Mouse (Mus musculus): ENCODE data around the gene Car10. TPM values are rescaled to one million over a fixed set of nuclear protein-coding genes. Genes with fewer than 3 reads are reported as not detected.

Car10 gene
- polyA plus RNA-seq, 1 experiment from 2014 or later: 10.6 TPM

DNA sequence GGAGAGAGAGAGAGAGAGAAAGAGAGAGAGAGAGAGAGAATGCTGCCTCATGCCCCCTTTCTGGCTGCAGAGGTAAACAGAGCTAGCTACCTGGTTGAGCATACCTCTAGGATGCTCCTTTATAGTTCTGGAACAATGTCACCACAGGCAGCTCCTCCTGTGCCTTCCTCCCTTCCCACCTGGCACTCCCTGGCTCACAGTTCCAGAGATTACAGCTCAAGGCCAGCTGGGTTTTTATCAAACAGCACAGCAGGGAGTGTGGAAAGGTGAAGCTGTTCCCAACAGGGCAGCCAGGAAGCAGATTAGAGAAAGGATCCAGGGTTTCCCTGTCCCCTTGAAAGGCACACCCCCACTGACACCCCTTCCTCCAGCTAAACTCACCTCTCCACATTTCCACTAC, 517.0 kb downstream of the Car10 start:
- no peak overlapping the region for H3K9ac ChIP-seq
- H3K27ac ChIP-seq: no peak overlapping the region
- no peaks in the 10 kb centered on the region for H3K36me3 ChIP-seq
- no peaks in the 10 kb centered on the region for H3K4me1 ChIP-seq
- no peak overlapping the region for H3K4me3 ChIP-seq
- no peak overlapping the region for H3K4me2 ChIP-seq (replicated peaks)
- H3K9me3 ChIP-seq (replicated peaks): no peaks in the 10 kb centered on the region
- no peaks in the 10 kb centered on the region for H3K27me3 ChIP-seq
- ATAC-seq (ENCODE audit: low FRiP score): no peak

DNA sequence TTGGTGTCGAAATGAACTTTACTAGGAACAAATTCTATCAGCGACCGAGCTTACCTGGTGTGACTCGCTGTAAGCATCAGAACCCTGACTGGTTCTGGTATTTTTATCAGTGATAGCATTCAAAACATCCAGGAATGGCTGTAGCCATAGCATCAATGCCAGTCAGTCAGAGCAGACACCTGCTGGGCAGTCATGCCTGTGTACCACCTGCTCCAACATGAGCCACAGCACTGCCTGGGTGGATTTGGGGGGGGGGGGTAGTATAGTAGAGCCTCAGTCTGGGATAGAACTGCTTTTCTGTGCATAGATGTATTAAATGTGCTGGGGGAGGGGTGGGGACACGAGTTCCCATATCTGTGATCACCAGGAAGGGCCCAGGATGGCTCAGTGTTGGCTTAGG, 525.8 kb downstream of the Car10 start:
- Histone ChIP-seq H3K4me2 (replicated peaks) (no peak overlapping the region), H3K9ac (no peak overlapping the region), H3K36me3 (no peaks in the 10 kb centered on the region), H3K9me3 (replicated peaks) (no peaks in the 10 kb centered on the region), H3K27ac (no peak overlapping the region), H3K4me1 (no peaks in the 10 kb centered on the region), H3K27me3 (no peaks in the 10 kb centered on the region), H3K4me3 (no peak overlapping the region)
- ATAC-seq (ENCODE audit: low FRiP score): no peak
- 85% methylated on average over 5 of the region's 5 CpGs for WGBS

- Histone ChIP-seq H3K27me3 (no peaks in the 10 kb centered on the region), H3K4me3 (no peak overlapping the region), H3K36me3 (no peaks in the 10 kb centered on the region), H3K9me3 (replicated peaks) (no peaks in the 10 kb centered on the region), H3K4me1 (peaks cover 5% of the 10 kb centered on the region; the same call in 1 of the 2 replicates), H3K27ac (no peak overlapping the region), H3K9ac (no peak overlapping the region), H3K4me2 (replicated peaks) (no peak overlapping the region)
- WGBS: 74% methylated on average over 3 of the region's 3 CpGs
- no peak for ATAC-seq (ENCODE audit: low FRiP score)
Observed at GRCm38 (mm10) chr11:93639410-93639809, 541.6 kb downstream of the Car10 start.

GRCm38 (mm10) chr11:93640954-93641353, 543.1 kb downstream of the Car10 start:
- Histone ChIP-seq H3K27me3 (no peaks in the 10 kb centered on the region), H3K9me3 (replicated peaks) (no peaks in the 10 kb centered on the region), H3K4me3 (no peak overlapping the region), H3K27ac (peak overlapping the region; percentile 5; the same call in 1 of the 2 replicates), H3K4me1 (peaks cover 5% of the 10 kb centered on the region; the same call in 1 of the 2 replicates), H3K4me2 (replicated peaks) (no peak overlapping the region), H3K36me3 (no peaks in the 10 kb centered on the region), H3K9ac (no peak overlapping the region)
- 56% methylated on average over 5 of the region's 5 CpGs for WGBS
- no peak for ATAC-seq (ENCODE audit: low FRiP score)

GRCm38 (mm10) chr11:93642331-93642730, 544.5 kb downstream of the Car10 start:
- 96% methylated on average over 1 of the region's 1 CpGs for WGBS
- no peak for ATAC-seq (ENCODE audit: low FRiP score)
- H3K4me2 ChIP-seq (replicated peaks): no peak overlapping the region

DNA sequence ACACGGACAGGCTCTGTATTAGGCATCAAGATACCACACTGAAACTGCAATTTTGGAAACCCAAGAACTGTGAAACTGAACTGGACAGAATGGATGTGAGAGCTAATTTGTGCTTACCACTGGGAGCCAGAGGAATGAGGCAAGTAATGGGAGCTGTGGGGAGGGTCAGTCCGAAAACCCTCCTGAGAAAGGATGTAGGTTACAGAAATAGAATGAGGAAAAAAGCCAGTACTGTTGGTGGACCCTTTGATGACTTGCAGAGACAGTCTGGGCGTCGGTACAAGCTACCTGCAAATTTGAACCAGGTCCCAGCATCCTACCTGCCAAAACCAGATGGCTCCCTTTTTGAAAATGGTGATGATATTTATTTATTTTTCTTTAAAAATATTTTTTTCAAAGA, 545.2 kb downstream of the Car10 start:
- H3K27me3 ChIP-seq: no peaks in the 10 kb centered on the region
- H3K36me3 ChIP-seq: no peaks in the 10 kb centered on the region
- H3K9ac ChIP-seq: no peak overlapping the region
- no peak overlapping the region for H3K4me2 ChIP-seq (replicated peaks)
- WGBS: 92% methylated on average over 4 of the region's 4 CpGs
- no peak for ATAC-seq (ENCODE audit: low FRiP score)
- H3K4me1 ChIP-seq: peaks cover 5% of the 10 kb centered on the region; the same call in 1 of the 2 replicates
- no peak overlapping the region for H3K4me3 ChIP-seq
- H3K9me3 ChIP-seq (replicated peaks): no peaks in the 10 kb centered on the region
- H3K27ac ChIP-seq: no peak overlapping the region

More at GRCm38 (mm10) chr11:93642331-93642730, 544.5 kb downstream of the Car10 start:
- no peaks in the 10 kb centered on the region for H3K9me3 ChIP-seq (replicated peaks)
- peaks cover 5% of the 10 kb centered on the region; the same call in 1 of the 2 replicates for H3K4me1 ChIP-seq
- H3K4me3 ChIP-seq: no peak overlapping the region
- no peak overlapping the region for H3K27ac ChIP-seq
- no peaks in the 10 kb centered on the region for H3K27me3 ChIP-seq
- H3K9ac ChIP-seq: no peak overlapping the region
- no peaks in the 10 kb centered on the region for H3K36me3 ChIP-seq

- Histone ChIP-seq H3K27ac (no peak overlapping the region), H3K9ac (no peak overlapping the region), H3K36me3 (no peaks in the 10 kb centered on the region), H3K4me1 (peaks cover 5% of the 10 kb centered on the region; the same call in 1 of the 2 replicates), H3K4me2 (replicated peaks) (no peak overlapping the region), H3K27me3 (no peaks in the 10 kb centered on the region), H3K9me3 (replicated peaks) (no peaks in the 10 kb centered on the region), H3K4me3 (no peak overlapping the region)
- 91% methylated on average over 9 of the region's 9 CpGs for WGBS
- no peak for ATAC-seq (ENCODE audit: low FRiP score)
Observed at GRCm38 (mm10) chr11:93643436-93643835, 545.6 kb downstream of the Car10 start.

- Histone ChIP-seq H3K27ac (no peak overlapping the region), H3K27me3 (no peaks in the 10 kb centered on the region), H3K9ac (no peak overlapping the region), H3K4me3 (no peak overlapping the region), H3K9me3 (replicated peaks) (no peaks in the 10 kb centered on the region), H3K4me2 (replicated peaks) (no peak overlapping the region), H3K4me1 (peaks cover 1% of the 10 kb centered on the region; the same call in 1 of the 2 replicates), H3K36me3 (no peaks in the 10 kb centered on the region)
- ATAC-seq (ENCODE audit: low FRiP score): no peak
- WGBS: 93% methylated on average over 3 of the region's 3 CpGs
Observed at GRCm38 (mm10) chr11:93646216-93646615, 548.4 kb downstream of the Car10 start.

Measured in hindbrain, embryonic 12.5 days (tissue).